Mouse (Mus musculus): ENCODE results near the gene Gnl2. TPM values are rescaled to one million over a fixed set of nuclear protein-coding genes. Genes with fewer than 3 reads are reported as not detected.

The Gnl2 gene
- polyA plus RNA-seq, 1 experiment from 2014 or later, result 76.1 TPM

DNA sequence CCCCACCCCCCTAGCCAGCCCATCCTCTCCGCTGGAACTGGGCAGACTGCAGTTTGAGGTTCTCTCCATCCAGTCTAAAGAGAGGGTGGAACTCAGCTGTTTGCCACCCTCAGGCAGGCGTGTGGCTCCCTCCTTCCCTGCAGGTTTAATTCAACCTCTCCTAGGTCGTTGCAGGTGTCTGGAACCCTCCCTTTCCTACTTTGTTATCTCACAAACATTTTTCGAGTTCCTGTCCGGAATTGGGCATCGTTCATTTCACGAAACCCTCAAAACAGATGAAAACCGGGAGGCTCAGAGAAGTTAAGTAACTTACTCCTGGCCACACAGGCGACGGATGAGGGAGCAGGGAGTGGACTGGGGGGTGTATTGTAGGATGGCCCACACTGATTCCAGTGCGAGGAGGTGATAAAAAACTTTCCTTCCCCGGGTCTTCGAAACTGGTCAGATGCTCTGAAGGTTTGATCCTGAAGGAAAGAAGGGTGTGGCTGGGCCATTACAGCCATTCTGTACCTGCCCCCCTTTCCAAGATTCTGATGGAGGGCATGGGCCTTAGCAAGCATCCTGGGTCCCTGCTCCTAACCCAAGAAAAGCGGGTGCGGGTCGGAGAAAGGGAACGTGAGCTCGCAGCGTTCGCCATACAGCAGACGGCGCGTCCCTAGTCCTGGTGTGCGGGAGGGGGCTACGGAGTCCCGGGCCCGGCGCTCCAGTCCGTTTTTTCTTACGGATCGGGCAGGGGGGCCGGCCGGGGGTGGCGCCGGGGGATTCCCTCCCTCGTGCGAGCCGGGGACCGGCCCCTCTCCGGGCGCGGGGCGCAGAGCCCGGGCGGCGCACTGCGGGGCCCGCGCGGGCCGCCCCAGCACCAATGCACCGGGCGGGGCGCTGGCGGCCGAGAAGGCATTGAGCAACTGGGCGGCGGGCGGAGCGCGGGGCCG is 30.4 kb upstream of the Gnl2 start, which contains the start of gene Rspo1:
TSS of gene Rspo1 (plus strand) at position 760 of the 932 bp plus-strand sequence.
- Histone ChIP-seq H3K9ac (no peak within 1 kb of the TSS), H3K27ac (no peak within 1 kb of the TSS), H3K4me1 (peaks cover 33% of the 10 kb centered on the region)

DNA sequence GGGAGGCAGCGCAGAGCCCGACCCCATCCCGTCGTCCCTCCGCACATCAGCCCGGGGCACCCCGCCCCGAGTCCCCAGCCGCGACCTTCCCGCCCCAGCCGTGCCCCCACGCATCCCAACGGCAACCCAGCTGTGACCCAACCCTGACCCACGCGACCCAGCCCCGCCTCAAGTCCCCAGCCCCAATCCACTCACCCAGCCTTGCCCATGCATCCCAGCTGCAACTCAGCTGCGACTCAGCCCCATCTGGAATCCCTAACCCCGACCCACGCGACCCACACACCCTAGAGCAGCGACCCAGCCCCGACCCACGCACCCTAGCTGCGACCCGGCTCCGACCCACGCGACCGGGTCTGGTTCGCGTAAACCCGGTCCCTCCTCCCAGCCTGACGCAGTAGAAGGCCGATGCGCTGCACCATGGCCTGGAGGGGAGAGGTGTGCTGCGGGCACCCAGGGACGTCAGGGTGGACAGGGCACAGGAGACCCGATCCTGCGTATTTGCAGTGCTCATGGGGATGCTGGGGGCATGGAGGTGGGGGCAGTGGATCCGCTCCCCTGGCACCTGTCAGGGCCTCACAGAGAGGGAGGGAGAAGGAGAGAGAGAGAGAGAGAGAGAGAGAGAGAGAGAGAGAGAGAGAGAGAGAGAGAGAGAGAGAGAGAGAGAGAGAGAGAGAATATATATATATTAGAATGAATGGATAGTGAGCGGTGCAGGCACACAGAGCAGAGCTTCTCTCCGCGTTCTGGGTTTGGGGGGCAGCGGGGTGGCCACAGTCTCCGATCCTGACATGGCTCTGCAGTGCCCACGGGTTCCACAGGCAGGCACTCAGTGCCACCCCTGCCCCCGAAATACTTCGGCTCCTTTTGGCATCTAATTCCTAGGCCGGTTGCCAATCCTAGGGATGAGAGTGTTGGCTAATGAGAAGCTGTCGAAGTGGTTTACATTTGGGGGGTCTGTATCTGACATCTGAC is 29.4 kb upstream of the Gnl2 start:
- H3K36me3 ChIP-seq, result no peaks in the 10 kb centered on the region
- peak overlapping the region; percentile 86 for H3K4me2 ChIP-seq
- ATAC-seq (ENCODE audit: insufficient read depth, low FRiP score, low read depth), result no peak
- H3K9ac ChIP-seq, result no peak overlapping the region
- no peak overlapping the region for H3K27ac ChIP-seq
- WGBS, result 3% methylated on average over 51 of the region's 51 CpGs
- peak overlapping the region; percentile 52 for H3K4me3 ChIP-seq (replicated peaks)
- H3K9me3 ChIP-seq, result no peaks in the 10 kb centered on the region
- H3K27me3 ChIP-seq (replicated peaks), result peaks cover 77% of the 10 kb centered on the region
- peaks cover 33% of the 10 kb centered on the region for H3K4me1 ChIP-seq

More for the DNA sequence above, 30.4 kb upstream of the Gnl2 start, which contains the start of gene Rspo1:
- H3K9me3 ChIP-seq, result no peaks in the 10 kb centered on the region
- no peak for ATAC-seq (ENCODE audit: insufficient read depth, low FRiP score, low read depth)
- H3K36me3 ChIP-seq, result no peaks in the 10 kb centered on the region
- peaks cover 80% of the 10 kb centered on the region for H3K27me3 ChIP-seq (replicated peaks)
- peak within 1 kb of the TSS; percentile 86 for H3K4me2 ChIP-seq
- H3K4me3 ChIP-seq (replicated peaks), result peak within 1 kb of the TSS; percentile 52
- WGBS, result 1% methylated on average over 56 of the region's 62 CpGs

DNA sequence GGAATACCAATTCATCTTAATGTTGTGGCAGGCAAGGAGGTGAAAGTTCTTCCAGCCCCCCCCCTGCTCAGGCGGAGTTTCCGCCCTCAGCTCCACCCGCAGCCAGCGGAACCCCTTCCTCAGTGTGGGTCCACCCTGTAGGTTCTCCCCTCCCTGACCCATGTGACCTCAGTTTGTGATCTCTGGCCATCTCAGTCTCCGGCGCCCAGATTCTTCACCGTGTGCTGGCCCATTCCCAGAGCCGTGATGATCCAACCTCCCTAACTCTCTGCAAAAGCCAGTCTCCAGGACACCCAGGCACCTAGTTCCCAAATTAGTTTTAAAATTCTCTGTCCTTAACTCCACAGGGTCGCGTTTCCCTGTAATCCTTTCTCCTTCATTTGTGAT is 28.7 kb upstream of the Gnl2 start:
- Histone ChIP-seq H3K36me3 (no peaks in the 10 kb centered on the region), H3K4me1 (peaks cover 33% of the 10 kb centered on the region), H3K9me3 (no peaks in the 10 kb centered on the region), H3K4me3 (replicated peaks) (no peak overlapping the region), H3K4me2 (no peak overlapping the region), H3K27ac (no peak overlapping the region), H3K27me3 (replicated peaks) (peaks cover 77% of the 10 kb centered on the region), H3K9ac (no peak overlapping the region)
- ATAC-seq (ENCODE audit: insufficient read depth, low FRiP score, low read depth), result no peak
- 17% methylated on average over 10 of the region's 10 CpGs for WGBS

DNA sequence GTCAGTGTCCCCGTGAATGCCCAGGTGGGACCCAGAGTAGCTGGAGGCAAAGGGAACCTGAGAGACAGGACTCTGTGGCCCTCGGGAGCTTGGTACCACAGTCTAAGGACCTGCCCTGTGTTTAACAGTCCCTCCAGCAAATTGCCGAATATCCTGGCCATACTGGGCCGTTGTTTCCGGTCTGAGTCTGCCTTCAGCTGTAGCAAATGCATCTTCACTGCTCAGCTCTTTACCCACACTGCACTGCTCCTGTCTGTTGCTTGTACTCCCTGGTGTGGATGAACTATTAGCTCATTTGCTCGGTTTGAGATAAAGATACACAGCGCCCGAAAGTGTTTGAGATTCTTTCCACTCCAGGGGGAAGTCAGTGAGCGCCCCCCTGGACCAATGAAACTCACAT is 28.0 kb upstream of the Gnl2 start:
- peaks cover 33% of the 10 kb centered on the region for H3K4me1 ChIP-seq
- H3K4me3 ChIP-seq (replicated peaks), result 0 out of 2 replicates have a peak overlapping the region, but pooled peaks have one; percentile 4
- H3K9ac ChIP-seq, result no peak overlapping the region
- ATAC-seq (ENCODE audit: insufficient read depth, low FRiP score, low read depth), result no peak
- WGBS, result 15% methylated on average over 9 of the region's 9 CpGs
- H3K9me3 ChIP-seq, result no peaks in the 10 kb centered on the region
- peaks cover 71% of the 10 kb centered on the region for H3K27me3 ChIP-seq (replicated peaks)
- H3K27ac ChIP-seq, result no peak overlapping the region
- H3K4me2 ChIP-seq, result peak overlapping the region; percentile 19; the same call in 1 of the 2 replicates
- no peaks in the 10 kb centered on the region for H3K36me3 ChIP-seq

DNA sequence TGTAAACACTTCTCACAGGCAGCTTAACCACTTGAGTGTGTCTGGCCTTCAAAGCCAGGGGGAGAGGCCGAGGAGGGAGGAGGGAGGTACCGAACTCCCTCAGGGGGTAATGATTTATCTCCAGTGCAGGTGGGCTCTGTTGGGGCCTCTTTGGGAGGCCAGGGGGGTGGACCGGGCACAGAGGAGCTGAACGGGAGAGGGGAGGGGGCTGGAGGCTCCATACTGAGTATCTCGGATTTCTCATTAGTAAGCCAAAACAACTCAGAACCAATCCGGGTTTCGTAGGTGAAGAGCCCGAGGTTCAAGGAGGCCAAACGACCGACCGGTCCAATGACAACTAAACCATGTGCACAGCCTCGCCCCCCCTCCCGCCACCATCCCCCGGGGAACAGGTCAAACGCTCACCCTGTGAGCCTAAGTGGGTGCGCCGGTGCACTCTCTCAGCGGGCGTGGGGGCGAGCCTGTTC is 26.6 kb upstream of the Gnl2 start:
- H3K9ac ChIP-seq, result no peak overlapping the region
- no peak overlapping the region for H3K4me3 ChIP-seq (replicated peaks)
- 0 out of 2 replicates have a peak, but pooled peaks have one; percentile 36 for ATAC-seq (ENCODE audit: insufficient read depth, low FRiP score, low read depth)
- H3K9me3 ChIP-seq, result no peaks in the 10 kb centered on the region
- H3K4me2 ChIP-seq, result peak overlapping the region; percentile 35
- H3K4me1 ChIP-seq, result peaks cover 33% of the 10 kb centered on the region
- 8% methylated on average over 20 of the region's 20 CpGs for WGBS
- no peak overlapping the region for H3K27ac ChIP-seq
- H3K36me3 ChIP-seq, result no peaks in the 10 kb centered on the region
- H3K27me3 ChIP-seq (replicated peaks), result peaks cover 57% of the 10 kb centered on the region

DNA sequence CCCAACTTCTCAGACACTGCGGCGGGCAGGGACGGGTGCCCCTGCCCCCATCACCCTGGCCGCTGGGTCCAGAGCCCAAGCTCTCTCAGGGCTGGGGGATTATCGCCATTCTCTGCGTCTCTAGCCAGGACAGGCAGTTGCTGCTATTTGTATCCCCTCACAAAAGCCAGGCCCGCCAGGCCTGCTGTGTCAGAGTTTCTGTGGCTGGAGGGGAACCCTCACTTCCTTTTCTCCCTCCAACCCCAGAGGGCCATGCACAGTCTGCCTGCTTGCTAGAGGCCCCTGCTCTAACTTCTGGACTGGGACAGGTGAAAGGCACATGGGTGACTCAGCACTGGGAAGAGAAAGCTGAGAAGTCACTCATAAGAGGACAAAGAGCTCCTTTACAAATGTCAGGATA is 26.1 kb upstream of the Gnl2 start:
- Histone ChIP-seq H3K4me3 (replicated peaks) (no peak overlapping the region), H3K36me3 (no peaks in the 10 kb centered on the region), H3K27ac (no peak overlapping the region), H3K4me2 (peak overlapping the region; percentile 35), H3K9ac (no peak overlapping the region), H3K4me1 (peaks cover 31% of the 10 kb centered on the region), H3K9me3 (no peaks in the 10 kb centered on the region), H3K27me3 (replicated peaks) (peaks cover 54% of the 10 kb centered on the region)
- no peak for ATAC-seq (ENCODE audit: insufficient read depth, low FRiP score, low read depth)
- WGBS, result 7% methylated on average over 7 of the region's 7 CpGs

DNA sequence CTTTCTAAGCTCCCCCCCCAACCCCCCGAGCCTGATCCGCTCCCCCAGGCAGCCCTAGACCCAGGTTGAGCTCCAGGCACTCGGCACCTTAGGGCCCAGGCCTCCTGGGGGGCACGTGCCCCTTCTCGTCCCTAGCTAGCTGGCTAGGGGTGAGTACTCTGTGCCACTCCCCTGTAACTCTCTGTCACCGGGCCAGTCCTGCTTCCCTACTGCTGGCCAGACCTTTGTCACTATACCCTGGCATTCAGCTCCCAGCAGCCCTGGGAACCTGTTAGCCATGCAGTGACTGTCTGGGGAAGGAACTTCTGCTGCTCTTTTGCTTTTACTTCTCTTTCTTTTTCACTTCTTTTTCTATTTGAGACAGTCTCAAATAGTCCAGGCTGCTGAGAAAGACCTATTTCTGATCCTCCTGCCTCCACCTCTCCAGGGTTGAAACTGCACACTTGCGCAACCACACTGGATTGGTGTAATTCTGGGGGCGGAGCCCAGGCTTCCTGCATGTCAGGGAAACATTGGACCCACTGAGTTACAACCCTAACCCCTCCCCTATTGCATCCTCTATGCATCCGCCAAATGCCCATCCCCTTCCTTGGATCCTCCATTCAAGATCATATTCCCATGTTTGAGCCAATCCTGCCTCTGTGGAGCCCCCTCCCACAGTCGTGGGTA is 18.8 kb upstream of the Gnl2 start:
- Histone ChIP-seq H3K4me3 (replicated peaks) (no peak overlapping the region), H3K4me1 (no peaks in the 10 kb centered on the region), H3K9me3 (no peaks in the 10 kb centered on the region), H3K27me3 (replicated peaks) (no peaks in the 10 kb centered on the region), H3K27ac (no peak overlapping the region), H3K4me2 (no peak overlapping the region), H3K36me3 (no peaks in the 10 kb centered on the region), H3K9ac (no peak overlapping the region)
- 69% methylated on average over 10 of the region's 10 CpGs for WGBS
- ATAC-seq (ENCODE audit: insufficient read depth, low FRiP score, low read depth), result no peak

DNA sequence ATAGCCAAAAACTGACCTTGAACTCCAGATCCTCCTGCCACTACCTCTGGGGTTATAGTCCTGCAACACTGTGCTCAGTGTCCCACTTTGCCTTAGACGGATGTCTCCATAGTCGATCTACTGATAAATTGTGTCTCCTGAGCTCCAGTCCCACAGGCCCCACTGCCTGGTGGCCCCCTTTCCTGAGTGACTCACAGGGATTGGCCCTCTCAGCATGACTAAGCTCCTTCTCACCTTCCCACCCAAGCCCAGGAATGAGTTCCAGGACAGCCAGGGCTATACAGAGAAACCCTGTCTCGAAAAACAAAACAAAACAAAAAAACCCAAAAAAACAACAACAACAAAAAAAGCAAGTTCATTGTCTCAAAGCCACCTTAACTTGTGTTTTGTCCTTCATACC is 16.8 kb upstream of the Gnl2 start:
- 77% methylated on average over 3 of the region's 3 CpGs for WGBS

DNA sequence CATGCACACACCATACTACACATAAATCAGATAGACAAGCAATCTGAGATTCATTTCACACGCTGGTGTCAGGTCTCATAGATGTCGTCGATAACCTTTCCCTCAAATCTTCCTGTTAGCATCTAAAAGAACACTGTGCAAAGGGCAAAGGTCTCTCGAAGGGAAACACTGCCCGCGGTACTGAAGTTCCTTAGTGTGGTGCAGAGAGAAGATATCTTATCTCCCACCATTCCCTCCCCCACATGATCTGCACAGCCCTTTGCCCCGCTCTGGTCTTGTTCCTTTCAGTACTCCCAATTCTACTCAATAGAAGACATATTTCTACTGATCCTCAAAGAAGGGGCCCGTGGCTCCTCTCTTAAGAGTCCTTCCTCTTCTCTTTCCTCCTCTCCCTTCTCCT is 13.4 kb upstream of the Gnl2 start:
- Histone ChIP-seq H3K9me3 (no peaks in the 10 kb centered on the region), H3K4me1 (no peaks in the 10 kb centered on the region), H3K4me3 (replicated peaks) (no peak overlapping the region), H3K4me2 (no peak overlapping the region), H3K27me3 (replicated peaks) (peaks cover 17% of the 10 kb centered on the region), H3K36me3 (no peaks in the 10 kb centered on the region), H3K9ac (no peak overlapping the region), H3K27ac (no peak overlapping the region)
- ATAC-seq (ENCODE audit: insufficient read depth, low FRiP score, low read depth), result no peak
- WGBS, result 50% methylated on average over 8 of the region's 8 CpGs

More for the DNA sequence above, 16.8 kb upstream of the Gnl2 start:
- Histone ChIP-seq H3K4me1 (no peaks in the 10 kb centered on the region), H3K27ac (no peak overlapping the region), H3K9me3 (no peaks in the 10 kb centered on the region), H3K36me3 (no peaks in the 10 kb centered on the region), H3K27me3 (replicated peaks) (no peaks in the 10 kb centered on the region), H3K9ac (no peak overlapping the region), H3K4me2 (no peak overlapping the region), H3K4me3 (replicated peaks) (no peak overlapping the region)
- no peak for ATAC-seq (ENCODE audit: insufficient read depth, low FRiP score, low read depth)

DNA sequence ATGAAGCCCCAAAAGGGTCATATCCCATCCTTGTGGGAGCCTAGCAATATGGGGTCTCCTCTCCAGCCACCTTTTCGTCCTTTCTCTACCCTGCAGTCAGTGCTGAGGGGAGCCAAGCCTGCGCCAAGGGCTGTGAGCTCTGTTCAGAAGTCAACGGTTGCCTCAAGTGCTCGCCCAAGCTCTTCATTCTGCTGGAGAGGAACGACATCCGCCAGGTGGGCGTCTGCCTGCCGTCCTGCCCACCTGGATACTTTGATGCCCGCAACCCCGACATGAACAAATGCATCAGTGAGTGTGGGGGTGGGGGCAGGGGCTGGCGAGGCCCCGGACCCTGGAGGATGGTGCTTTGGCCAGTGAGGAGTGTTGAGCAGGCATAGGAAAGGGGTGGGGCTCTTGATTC is 11.5 kb upstream of the Gnl2 start:
- WGBS, result 48% methylated on average over 12 of the region's 12 CpGs
- no peaks in the 10 kb centered on the region for H3K36me3 ChIP-seq
- no peak overlapping the region for H3K4me2 ChIP-seq
- H3K9ac ChIP-seq, result no peak overlapping the region
- no peaks in the 10 kb centered on the region for H3K4me1 ChIP-seq
- H3K9me3 ChIP-seq, result no peaks in the 10 kb centered on the region
- ATAC-seq (ENCODE audit: insufficient read depth, low FRiP score, low read depth), result no peak
- H3K4me3 ChIP-seq (replicated peaks), result no peak overlapping the region
- peaks cover 24% of the 10 kb centered on the region for H3K27me3 ChIP-seq (replicated peaks)
- H3K27ac ChIP-seq, result no peak overlapping the region

DNA sequence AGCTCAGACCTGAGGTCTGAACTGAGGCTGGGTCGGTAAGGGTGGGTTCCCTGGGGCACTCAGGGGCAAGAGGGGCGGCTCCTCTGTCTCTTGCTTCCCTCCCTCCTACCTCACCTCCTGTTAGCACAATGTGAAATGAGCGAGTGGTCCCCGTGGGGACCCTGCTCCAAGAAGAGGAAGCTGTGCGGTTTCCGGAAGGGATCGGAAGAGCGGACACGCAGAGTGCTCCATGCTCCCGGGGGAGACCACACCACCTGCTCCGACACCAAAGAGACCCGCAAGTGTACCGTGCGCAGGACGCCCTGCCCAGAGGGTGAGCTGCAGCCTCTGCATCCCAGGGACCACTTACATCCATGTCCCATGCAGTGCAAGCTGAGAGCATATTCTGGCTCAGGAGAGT is 8.9 kb upstream of the Gnl2 start:
- H3K9ac ChIP-seq, result no peak overlapping the region
- no peaks in the 10 kb centered on the region for H3K36me3 ChIP-seq
- 58% methylated on average over 15 of the region's 15 CpGs for WGBS
- no peaks in the 10 kb centered on the region for H3K9me3 ChIP-seq
- ATAC-seq (ENCODE audit: insufficient read depth, low FRiP score, low read depth), result no peak
- H3K4me1 ChIP-seq, result no peaks in the 10 kb centered on the region
- H3K4me3 ChIP-seq (replicated peaks), result no peak overlapping the region
- no peak overlapping the region for H3K27ac ChIP-seq
- H3K4me2 ChIP-seq, result no peak overlapping the region
- H3K27me3 ChIP-seq (replicated peaks), result peaks cover 24% of the 10 kb centered on the region
